Mouse (Mus musculus): ENCODE measurements at regions not wholly inside any gene's neighbourhood (a gene's known extent, or its start where the extent isn't known, plus 50 kb on each side); places are given as distances from the start of the nearest gene placed in this dataset.
"Not testable (repeated sequence)": the region's sequence is repeated elsewhere in the genome, so short reads cannot be mapped to it uniquely, and the experiment has no call there.

- DNase-seq, result peak; percentile 9
Observed at GRCm38 (mm10) chr8:55347851-55348250, 393.2 kb downstream of the Gpm6a start.

GRCm38 (mm10) chr8:55359851-55360250 lies 405.2 kb downstream of the Gpm6a start:
- not testable (repeated sequence) for DNase-seq

GRCm38 (mm10) chr8:55367431-55367830 lies 412.8 kb downstream of the Gpm6a start:
- DNase-seq, result not testable (repeated sequence)

- DNase-seq, result no peak
Observed at GRCm38 (mm10) chr8:55397046-55397445, 442.4 kb downstream of the Gpm6a start.

GRCm38 (mm10) chr8:55398331-55398730 lies 443.7 kb downstream of the Gpm6a start:
- no peak for DNase-seq

- DNase-seq, result no peak
Observed at GRCm38 (mm10) chr8:55400412-55400811, 445.8 kb downstream of the Gpm6a start.

- not testable (repeated sequence) for DNase-seq
Observed at GRCm38 (mm10) chr8:55406903-55407302, 452.3 kb downstream of the Gpm6a start.
